Comparison of ENCODE assay signal across 10 mouse cellular contexts in the genomic region with DNA sequence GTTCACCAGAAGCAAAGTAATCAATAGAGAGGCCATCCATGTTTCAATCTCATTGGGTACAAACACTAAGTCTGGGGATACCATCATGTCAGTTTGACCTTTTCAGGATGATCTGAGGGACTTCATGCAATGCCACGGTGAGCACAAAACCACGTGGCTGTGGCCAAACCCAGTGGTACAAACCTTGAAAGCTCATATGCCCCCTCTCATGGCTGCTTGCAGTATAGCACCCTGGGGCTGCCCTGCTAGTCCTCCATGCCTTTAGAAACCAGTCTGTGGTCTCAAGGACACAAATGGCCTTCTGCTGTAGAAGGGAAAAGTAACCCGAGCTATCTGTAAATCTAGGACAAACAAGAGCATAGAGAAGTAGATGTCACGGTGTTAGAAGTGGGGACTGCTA.
DNase-seq lines count a peak whose midpoint lies in the region; ATAC-seq and TF ChIP-seq lines count a peak whose summit lies in the region.
"Had no signal": no experiment of that assay in that cellular context is flagged by ENCODE, and none has a peak within 500 bp of the region (broad histone marks: within the 10 kb centered on the region; RNA-seq: fewer than 3 reads in every experiment).

No protein-coding gene starts in this region.

- TF ChIP-seq EP300 in liver, embryonic 14.5 days (IDR thresholded peaks at IDR 0.05; ENCODE audit: low read depth) = no peak

- DNase-seq in gastrocnemius, adult 2 months = peak; percentile 36
- no peak for DNase-seq in gastrocnemius, adult 18-20 months (ENCODE audit: low spot score)
- peak; percentile 27 for DNase-seq in ovary, postnatal 14 days (ENCODE audit: low spot score)
- DNase-seq in ovary, postnatal 10 days (ENCODE audit: low spot score) = no peak
- DNase-seq in c-Kit-positive CD71-positive TER-119-positive erythroid progenitor cells, embryonic 14.5 days (ENCODE audit: low spot score) = peak; percentile 24
- no peak for DNase-seq in liver, embryonic 14.5 days (ENCODE audit: low read depth in 3 of 3, low spot score in 3 of 3)
- DNase-seq in natural killer cell, adult 2 months (ENCODE audit: low spot score in 2 of 2) = no peak
- DNase-seq in right cerebral cortex, adult 18-20 months = no peak

- H3K27me3 ChIP-seq in liver, embryonic 14.5 days (ENCODE audit: control insufficient read depth, insufficient read depth, low read length) = no peaks in the 10 kb centered on the region
- H3K27me3 ChIP-seq: lung, embryonic 15.5 days; Patski had no signal

- H3K4me2 ChIP-seq in liver, embryonic 14.5 days (ENCODE audit: low read depth) = no peak overlapping the region
- H3K4me2 ChIP-seq: lung, embryonic 15.5 days had no signal

- no peaks in the 10 kb centered on the region for H3K9me3 ChIP-seq in liver, embryonic 14.5 days (ENCODE audit: control insufficient read depth, low read length)
- H3K9me3 ChIP-seq: lung, embryonic 15.5 days had no signal

- H3K27ac ChIP-seq in gastrocnemius, adult 2 months = no peak overlapping the region
- H3K27ac ChIP-seq in liver, embryonic 14.5 days = no peak overlapping the region
- H3K27ac ChIP-seq: lung, embryonic 15.5 days had no signal

- no peak overlapping the region for H3K9ac ChIP-seq in liver, embryonic 14.5 days (replicated peaks)
- H3K9ac ChIP-seq: lung, embryonic 15.5 days had no signal

- 16% methylated on average over 4 of the region's 4 CpGs for WGBS in liver, embryonic 14.5 days (ENCODE audit: insufficient replicate concordance)

- intact Hi-C loops in gastrocnemius, adult 2 months (cut with DNase I) = loop anchor here (5.0 kb wide), 1 partner anchor 65 kb away; no protein-coding TSS in a partner anchor

- ATAC-seq in liver, embryonic 14.5 days (ENCODE audit: insufficient read depth) = no peak
- ATAC-seq: Patski had no signal

- no peak overlapping the region for H3K4me3 ChIP-seq in gastrocnemius, adult 2 months
- H3K4me3 ChIP-seq in liver, embryonic 14.5 days (ENCODE audit: insufficient read depth in 1 of 2, low read depth in 2 of 2, low read length in 2 of 2) = no peak overlapping the region
- H3K4me3 ChIP-seq: lung, embryonic 15.5 days had no signal

- peak; percentile 58 for TF ChIP-seq CTCF in gastrocnemius, adult 2 months (IDR thresholded peaks at IDR 0.05)
- peak; percentile 78 for TF ChIP-seq CTCF in liver, embryonic 14.5 days (IDR thresholded peaks at IDR 0.05; ENCODE audit: low read depth)

- no peaks in the 10 kb centered on the region for H3K36me3 ChIP-seq in liver, embryonic 14.5 days (replicated peaks; ENCODE audit: control insufficient read depth, insufficient read depth, low read depth)

- no peaks in the 10 kb centered on the region for H3K4me1 ChIP-seq in liver, embryonic 14.5 days (replicated peaks; ENCODE audit: control insufficient read depth in 2 of 2, insufficient read depth in 2 of 2, low read length in 1 of 2)
- H3K4me1 ChIP-seq: lung, embryonic 15.5 days had no signal

Comparison
In these comparisons a context has a peak if more than half of its experiments do, and no peak if none do; other contexts are left out.
1. DNase-seq: peak in gastrocnemius, adult 2 months (single experiment), ovary, postnatal 14 days (single experiment) and c-Kit-positive CD71-positive TER-119-positive erythroid progenitor cells, embryonic 14.5 days (single experiment); none in gastrocnemius, adult 18-20 months (single experiment), ovary, postnatal 10 days (single experiment), liver, embryonic 14.5 days (0 of 3), natural killer cell, adult 2 months (0 of 2) and right cerebral cortex, adult 18-20 months (single experiment).